Mouse (Mus musculus) left cerebral cortex, adult 8-10 months (tissue): ENCODE measurements around the gene Aip. TPM values are rescaled to one million over a fixed set of nuclear protein-coding genes. Genes with fewer than 3 reads are reported as not detected.
A peak's percentile ranks its signal among the peaks of the same experiment; 100 is the strongest.

ENCODE experiments used
- DNase-seq, 2 experiments: peaks; one replicate each; pipeline ENCODE4 v3.0.0; 2022; ENCODE audit warnings: low spot score in 2 of 2
- total RNA-seq, 4 experiments: library from RNA; stranded (reverse); gene quantifications; 2 replicates each; pipeline ENCODE4 v1.2.4; 2022

Gene Aip
- total RNA-seq, 4 experiments from 2014 or later, result 120 to 143 (median 134) TPM

GRCm38 (mm10) chr19:4113186-4113805 lies 12.4 kb downstream of the Aip start:
- DNase-seq, result peak; percentile 71 to 76

GRCm38 (mm10) chr19:4112063-4112960 lies 13.3 kb downstream of the Aip start:
- no peak for DNase-seq

DNA sequence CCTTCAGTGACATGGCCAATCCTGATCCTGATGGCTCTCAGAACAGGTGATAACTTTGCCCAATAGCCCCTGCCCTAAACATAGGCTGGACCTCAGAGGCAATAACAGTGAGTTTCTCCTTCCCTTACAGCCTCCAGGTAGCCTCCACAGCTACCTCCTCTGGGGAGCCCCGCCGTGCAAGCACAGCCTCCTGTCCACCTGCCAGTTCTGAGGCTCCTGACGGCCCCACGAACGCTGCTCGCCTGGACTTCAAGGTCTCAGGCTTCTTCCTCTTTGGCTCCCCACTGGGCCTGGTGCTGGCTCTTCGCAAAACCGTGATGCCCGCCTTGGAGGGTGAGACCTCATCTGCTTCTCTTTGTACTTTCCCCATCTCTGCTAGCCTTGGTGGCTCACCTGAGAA lies 17.1 kb downstream of the Aip start:
- no peak for DNase-seq

- no peak for DNase-seq
These were observed 19.0 kb downstream of the Aip start for GRCm38 (mm10) chr19:4106654-4107053.

GRCm38 (mm10) chr19:4104675-4105194 lies 20.9 kb downstream of the Aip start:
- no peak for DNase-seq

- no peak for DNase-seq
These were observed 21.9 kb downstream of the Aip start for GRCm38 (mm10) chr19:4103792-4104191.

GRCm38 (mm10) chr19:4103294-4103693 lies 22.4 kb downstream of the Aip start:
- no peak for DNase-seq

DNA sequence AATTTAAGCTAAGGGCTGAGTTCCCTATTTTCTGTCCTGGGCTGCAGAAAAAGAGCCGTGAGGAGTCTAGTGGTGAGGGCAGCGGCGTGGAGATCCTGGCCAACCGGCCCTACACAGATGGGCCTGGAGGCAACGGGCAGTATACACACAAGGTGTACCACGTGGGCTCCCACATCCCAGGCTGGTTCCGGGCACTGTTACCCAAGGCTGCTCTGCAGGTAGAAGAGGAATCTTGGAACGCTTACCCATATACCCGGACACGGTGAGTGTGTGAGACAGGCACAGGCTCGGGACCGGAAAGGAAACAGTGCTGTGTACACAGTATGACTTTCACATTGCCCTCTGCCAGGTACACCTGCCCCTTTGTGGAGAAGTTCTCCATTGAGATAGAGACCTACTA lies 23.0 kb downstream of the Aip start:
- no peak for DNase-seq

DNA sequence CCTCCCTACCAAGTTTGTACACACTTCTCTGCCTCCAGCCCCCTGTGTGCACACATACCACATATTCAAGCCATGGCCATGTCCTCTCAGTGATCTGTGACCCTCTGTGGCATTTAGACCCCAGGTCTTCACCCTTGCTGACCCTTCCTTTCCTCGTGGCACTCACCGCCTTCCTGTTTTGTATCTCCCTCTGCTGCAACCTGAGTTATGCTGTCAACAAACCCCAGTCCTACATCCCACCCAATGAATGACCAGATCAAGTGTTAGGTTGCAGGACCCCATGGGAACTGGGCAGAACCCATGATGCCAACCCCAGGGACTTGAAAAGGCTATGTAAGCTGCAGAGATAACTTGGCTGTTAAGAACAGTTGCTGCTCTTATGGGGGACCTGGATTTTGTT lies 23.6 kb downstream of the Aip start:
- no peak for DNase-seq

DNA sequence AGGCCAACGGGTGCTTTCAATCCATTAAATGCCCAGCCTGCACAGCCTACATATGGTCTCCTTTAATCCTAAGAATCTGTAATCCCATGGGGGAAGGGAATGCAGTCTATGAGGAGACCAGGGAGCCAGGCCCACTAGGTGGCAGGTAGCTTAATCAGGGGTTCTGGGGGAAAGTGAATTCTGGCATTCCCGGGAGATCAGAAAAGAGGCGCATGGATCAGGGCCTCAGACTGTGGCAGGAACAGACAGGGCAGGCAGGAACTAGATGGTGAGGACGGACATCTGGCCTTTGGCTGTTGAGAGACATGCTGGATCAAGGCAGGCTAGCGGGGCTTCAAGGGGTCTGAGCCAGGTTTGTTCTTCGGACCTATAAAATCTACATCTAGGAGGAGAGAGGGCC lies 24.2 kb downstream of the Aip start:
- no peak for DNase-seq

DNA sequence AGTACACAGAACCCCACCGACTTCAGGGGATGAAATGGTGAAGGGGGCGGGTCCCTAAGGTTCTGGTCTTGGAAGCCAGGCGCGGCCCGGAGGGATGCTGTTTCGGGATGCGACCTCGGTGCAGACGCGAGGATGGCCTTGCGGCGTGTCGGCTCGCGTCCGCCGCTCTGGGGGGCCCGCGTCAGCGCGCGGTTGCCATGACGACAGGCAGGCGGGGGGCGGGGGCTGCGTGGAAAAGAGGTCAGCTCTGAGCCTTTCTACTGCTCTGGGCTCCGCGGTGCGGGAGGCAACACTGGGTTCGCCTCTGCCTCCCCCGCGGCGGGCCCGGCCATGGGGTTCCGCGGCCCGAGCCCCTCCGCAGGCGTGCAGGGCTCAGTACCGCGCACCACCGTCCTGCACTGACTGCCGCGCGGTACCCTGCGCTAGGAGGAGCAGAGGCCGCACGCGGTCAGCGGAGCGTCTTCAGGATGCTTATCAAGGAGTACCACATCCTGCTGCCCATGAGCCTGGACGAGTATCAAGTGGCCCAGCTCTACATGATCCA lies 24.9 kb downstream of the Aip start:
- peak in 1 of 2 experiments; percentile 64 for DNase-seq

DNA sequence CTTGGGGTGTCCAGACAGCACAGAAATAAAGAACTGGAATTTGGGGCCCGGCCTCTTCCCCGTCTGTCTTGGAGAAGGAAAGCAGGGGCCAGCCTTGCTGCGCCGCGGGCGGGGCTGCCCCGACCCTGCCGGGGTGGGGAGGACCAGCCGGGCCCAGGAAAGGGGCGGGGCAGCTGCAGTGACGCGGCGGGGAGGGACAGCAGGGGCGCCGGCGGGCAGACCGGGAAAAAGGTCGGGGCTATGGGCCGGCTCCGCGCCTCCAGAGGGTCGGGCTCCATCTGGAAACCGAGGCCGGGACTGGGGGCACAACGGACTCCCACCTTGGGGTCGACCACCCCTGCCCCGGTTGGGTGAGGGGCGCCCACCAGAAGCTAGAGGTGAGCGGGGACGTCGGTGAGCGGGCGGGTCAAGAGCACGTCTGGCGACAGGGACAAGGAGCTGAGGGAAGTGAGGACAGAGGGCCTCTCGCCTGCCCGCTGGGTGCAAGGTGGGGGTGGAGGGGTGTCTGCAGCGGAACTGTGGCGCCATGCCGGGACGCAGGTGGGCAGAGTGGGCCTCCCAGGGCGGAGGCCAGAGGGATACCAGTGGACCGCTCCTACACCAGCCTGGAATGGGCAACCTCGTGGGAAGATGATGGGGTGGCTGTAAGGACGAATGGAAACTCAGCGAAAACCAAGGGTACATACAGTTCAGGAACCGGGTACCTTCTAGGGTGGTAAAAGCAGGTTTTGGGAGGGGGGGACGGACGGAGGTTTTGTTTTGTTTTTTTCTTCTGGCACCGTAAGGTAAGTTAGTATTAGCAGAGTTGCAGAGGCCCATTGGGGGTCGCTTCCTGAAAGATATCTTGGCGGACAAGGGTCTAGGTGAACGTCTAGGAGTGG lies 25.6 kb downstream of the Aip start, which contains the start of gene Pitpnm1:
Gene Pitpnm1 (plus strand): TSS at position 162 of the 881 bp plus-strand sequence.
- no peak for DNase-seq

GRCm38 (mm10) chr19:4099056-4099455 lies 26.6 kb downstream of the Aip start:
- peak; percentile 78 to 81 for DNase-seq

DNA sequence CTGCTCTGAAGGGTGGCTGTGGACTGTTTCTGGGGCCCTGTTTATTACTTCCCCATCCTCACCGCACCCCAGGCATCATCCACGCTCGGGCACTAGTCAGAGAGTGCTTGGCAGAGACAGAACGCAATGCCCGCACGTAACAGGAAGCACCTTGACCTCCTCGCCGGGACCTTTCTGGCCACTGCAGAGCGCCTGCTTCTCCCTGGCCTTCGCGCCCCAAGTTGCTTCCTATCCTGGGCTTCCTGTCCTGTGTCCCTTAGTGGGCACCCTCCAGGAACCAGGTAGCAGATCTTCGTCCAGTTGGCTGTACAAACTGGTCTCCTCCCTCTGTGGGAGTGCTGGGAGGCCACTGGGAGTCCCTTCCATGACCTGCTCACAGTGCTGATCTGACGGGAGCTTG lies 27.2 kb downstream of the Aip start:
- DNase-seq, result no peak

GRCm38 (mm10) chr19:4097441-4097825 lies 28.2 kb downstream of the Aip start:
- no peak for DNase-seq

DNA sequence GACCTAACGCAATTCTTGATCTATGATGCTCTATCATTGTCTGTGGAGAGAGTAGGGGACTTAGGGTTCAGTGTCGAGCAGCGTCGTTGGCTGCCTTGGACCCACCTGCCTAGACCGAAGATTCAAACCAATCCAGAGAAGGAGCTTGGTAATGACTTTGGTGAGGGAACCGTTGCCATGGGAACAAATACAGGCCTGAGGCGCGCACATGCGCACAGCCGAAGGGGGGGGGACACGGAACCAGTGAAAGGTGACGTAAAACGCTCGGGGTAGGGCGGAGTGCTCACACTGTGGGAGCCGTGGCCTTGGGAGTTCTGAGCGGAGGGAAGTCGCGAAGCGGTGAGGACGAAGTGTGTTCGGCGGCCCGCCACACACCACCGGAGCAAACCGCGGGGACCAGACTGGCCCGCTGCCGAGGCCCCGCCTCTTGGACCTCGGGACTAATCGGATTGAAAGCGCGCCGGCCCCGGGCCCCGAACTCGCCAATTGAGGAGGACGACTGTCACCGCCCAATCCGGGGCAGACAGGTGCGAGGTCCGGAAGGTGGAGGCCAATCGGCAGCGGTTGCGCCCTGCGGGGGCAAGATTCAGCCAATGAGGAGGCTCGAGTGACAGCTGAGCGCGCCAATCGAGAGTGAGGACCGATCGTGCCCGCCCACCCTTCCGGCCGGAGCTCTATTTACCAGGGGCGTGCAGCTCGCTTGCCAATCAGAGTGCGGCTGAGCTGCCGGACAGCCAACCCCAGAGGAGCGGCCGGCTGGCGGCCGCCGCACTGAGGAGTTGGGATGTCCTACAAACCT lies 28.8 kb downstream of the Aip start, which contains the start of gene Cdk2ap2:
Gene Cdk2ap2 (plus strand): TSS at position 541 of the 799 bp plus-strand sequence.
- DNase-seq, result peak; percentile 99 to 100

GRCm38 (mm10) chr19:4095802-4096201 lies 29.9 kb downstream of the Aip start:
- DNase-seq, result no peak

DNA sequence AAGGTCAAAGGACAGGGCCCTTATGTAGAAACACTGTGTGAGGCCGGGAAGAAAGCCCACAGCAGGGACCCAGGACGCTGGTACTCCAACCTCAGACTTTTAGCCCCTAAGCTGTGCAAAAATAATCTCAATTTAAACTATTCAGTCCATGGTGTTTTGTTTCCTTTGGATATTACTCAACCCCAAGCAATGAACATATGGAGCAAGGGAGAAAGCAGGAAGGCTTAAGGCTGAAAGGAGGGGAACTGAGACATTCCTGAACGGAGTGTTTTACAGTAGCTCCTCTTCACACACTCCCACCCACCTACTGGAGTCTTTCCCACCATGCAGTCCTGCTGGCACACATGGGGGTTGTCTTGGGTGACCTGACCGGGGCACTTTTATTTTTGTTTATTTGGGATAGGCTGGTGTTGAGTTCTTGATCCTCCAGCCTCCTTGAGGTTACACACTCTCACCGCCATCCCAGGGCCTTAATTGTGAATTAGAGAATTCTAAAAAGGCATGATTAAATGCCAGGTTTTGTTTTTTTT lies 30.8 kb downstream of the Aip start:
- DNase-seq, result no peak

- DNase-seq, result no peak
These were observed 31.3 kb downstream of the Aip start for GRCm38 (mm10) chr19:4094348-4094747.

GRCm38 (mm10) chr19:4093772-4094171 lies 31.9 kb downstream of the Aip start:
- DNase-seq, result no peak
